Mouse (Mus musculus): ENCODE results near the gene Mfsd7a. TPM values are rescaled to one million over a fixed set of nuclear protein-coding genes. Genes with fewer than 3 reads are reported as not detected.

Mfsd7a gene
- polyA plus RNA-seq, 1 experiment from 2014 or later = 0.25 TPM

GRCm38 (mm10) chr5:108423427-108423826 is 25.3 kb downstream of the Mfsd7a start:
- ATAC-seq (ENCODE audit: low FRiP score, low read depth) = no peak
- Histone ChIP-seq H3K4me2 (replicated peaks) (no peak overlapping the region), H3K27me3 (no peaks in the 10 kb centered on the region), H3K4me3 (no peak overlapping the region), H3K36me3 (no peaks in the 10 kb centered on the region; the same call in 1 of the 2 replicates), H3K4me1 (no peaks in the 10 kb centered on the region), H3K9me3 (no peaks in the 10 kb centered on the region), H3K27ac (no peak overlapping the region), H3K9ac (no peak overlapping the region)
- 85% methylated on average over 2 of the region's 2 CpGs for WGBS

GRCm38 (mm10) chr5:108422741-108423140 is 25.9 kb downstream of the Mfsd7a start:
- Histone ChIP-seq H3K27ac (no peak overlapping the region), H3K27me3 (no peaks in the 10 kb centered on the region), H3K4me1 (no peaks in the 10 kb centered on the region), H3K9ac (no peak overlapping the region), H3K4me3 (no peak overlapping the region), H3K4me2 (replicated peaks) (no peak overlapping the region), H3K9me3 (no peaks in the 10 kb centered on the region), H3K36me3 (no peaks in the 10 kb centered on the region)
- no peak for ATAC-seq (ENCODE audit: low FRiP score, low read depth)
- WGBS = 70% methylated on average over 3 of the region's 3 CpGs

- 75% methylated on average over 2 of the region's 2 CpGs for WGBS
Measured at GRCm38 (mm10) chr5:108414711-108415110, 34.0 kb downstream of the Mfsd7a start.

GRCm38 (mm10) chr5:108406977-108407376 is 41.7 kb downstream of the Mfsd7a start:
- Histone ChIP-seq H3K9me3 (no peaks in the 10 kb centered on the region), H3K4me1 (no peaks in the 10 kb centered on the region), H3K27ac (no peak overlapping the region), H3K4me2 (replicated peaks) (no peak overlapping the region), H3K4me3 (no peak overlapping the region), H3K27me3 (no peaks in the 10 kb centered on the region), H3K9ac (no peak overlapping the region), H3K36me3 (no peaks in the 10 kb centered on the region)
- no peak for ATAC-seq (ENCODE audit: low FRiP score, low read depth)
- WGBS = 75% methylated on average over 2 of the region's 2 CpGs

More at GRCm38 (mm10) chr5:108414711-108415110, 34.0 kb downstream of the Mfsd7a start:
- Histone ChIP-seq H3K27ac (no peak overlapping the region), H3K27me3 (no peaks in the 10 kb centered on the region), H3K4me2 (replicated peaks) (no peak overlapping the region), H3K36me3 (no peaks in the 10 kb centered on the region), H3K4me3 (no peak overlapping the region), H3K9ac (no peak overlapping the region), H3K9me3 (no peaks in the 10 kb centered on the region), H3K4me1 (no peaks in the 10 kb centered on the region)
- no peak for ATAC-seq (ENCODE audit: low FRiP score, low read depth)

- Histone ChIP-seq H3K4me1 (no peaks in the 10 kb centered on the region), H3K9ac (no peak overlapping the region), H3K9me3 (no peaks in the 10 kb centered on the region), H3K27ac (no peak overlapping the region), H3K4me3 (no peak overlapping the region), H3K4me2 (replicated peaks) (no peak overlapping the region), H3K36me3 (no peaks in the 10 kb centered on the region), H3K27me3 (no peaks in the 10 kb centered on the region)
- no peak for ATAC-seq (ENCODE audit: low FRiP score, low read depth)
- 68% methylated on average over 1 of the region's 1 CpGs for WGBS
Measured at GRCm38 (mm10) chr5:108405460-108405859, 43.2 kb downstream of the Mfsd7a start.

GRCm38 (mm10) chr5:108403453-108403852 is 45.2 kb downstream of the Mfsd7a start:
- 77% methylated on average over 4 of the region's 4 CpGs for WGBS
- H3K4me2 ChIP-seq (replicated peaks) = no peak overlapping the region
- no peak overlapping the region for H3K9ac ChIP-seq
- H3K27me3 ChIP-seq = no peaks in the 10 kb centered on the region
- no peak overlapping the region for H3K27ac ChIP-seq
- no peaks in the 10 kb centered on the region for H3K4me1 ChIP-seq
- no peaks in the 10 kb centered on the region for H3K9me3 ChIP-seq
- H3K4me3 ChIP-seq = no peak overlapping the region
- ATAC-seq (ENCODE audit: low FRiP score, low read depth) = no peak
- no peaks in the 10 kb centered on the region for H3K36me3 ChIP-seq

Other genes starting within 250 kb of the Mfsd7a start
- 47.5 and 48.9 TPM in 2 replicates for gene Dr1, start 180.0 kb downstream of the Mfsd7a start, polyA plus RNA-seq (2015; fragmentation: Nextera tagmentation; extraction: Ambion mirVana)
- 4.6 and 5.1 TPM in 2 replicates for gene Pigg, start 136.3 kb downstream of the Mfsd7a start, polyA plus RNA-seq (2015; fragmentation: Nextera tagmentation; extraction: Ambion mirVana)
- gene Gm42517, start 81.0 kb downstream of the Mfsd7a start, polyA plus RNA-seq (2015; fragmentation: Nextera tagmentation; extraction: Ambion mirVana) = 0.08 TPM in 1 of 2 replicates, not detected in the other
- 0.20 and 0.64 TPM in 2 replicates for gene Pde6b, start 60.5 kb downstream of the Mfsd7a start, polyA plus RNA-seq (2015; fragmentation: Nextera tagmentation; extraction: Ambion mirVana)
- 399 and 403 TPM in 2 replicates for gene Atp5k, start 14.4 kb downstream of the Mfsd7a start, polyA plus RNA-seq (2015; fragmentation: Nextera tagmentation; extraction: Ambion mirVana)
- 23.3 and 26.4 TPM in 2 replicates for gene Pcgf3, start 12.3 kb upstream of the Mfsd7a start, polyA plus RNA-seq (2015; fragmentation: Nextera tagmentation; extraction: Ambion mirVana)
- 0.50 and 0.59 TPM in 2 replicates for gene Cplx1, start 101.1 kb upstream of the Mfsd7a start, polyA plus RNA-seq (2015; fragmentation: Nextera tagmentation; extraction: Ambion mirVana)
- gene Gak, start 180.9 kb upstream of the Mfsd7a start, polyA plus RNA-seq (2015; fragmentation: Nextera tagmentation; extraction: Ambion mirVana) = 44.4 and 50.6 TPM in 2 replicates
- gene Tmem175, start 180.9 kb upstream of the Mfsd7a start, polyA plus RNA-seq (2015; fragmentation: Nextera tagmentation; extraction: Ambion mirVana) = 26.9 and 28.3 TPM in 2 replicates
- 16.2 and 18.2 TPM in 2 replicates for gene Idua, start 211.4 kb upstream of the Mfsd7a start, polyA plus RNA-seq (2015; fragmentation: Nextera tagmentation; extraction: Ambion mirVana)
- gene Dgkq, start 220.8 kb upstream of the Mfsd7a start, polyA plus RNA-seq (2015; fragmentation: Nextera tagmentation; extraction: Ambion mirVana) = 15.9 and 16.8 TPM in 2 replicates
- gene Slc26a1, start 226.7 kb upstream of the Mfsd7a start, polyA plus RNA-seq (2015; fragmentation: Nextera tagmentation; extraction: Ambion mirVana) = 1.5 and 1.8 TPM in 2 replicates
- gene Fgfrl1, start 243.5 kb upstream of the Mfsd7a start, polyA plus RNA-seq (2015; fragmentation: Nextera tagmentation; extraction: Ambion mirVana) = 44.8 and 52.4 TPM in 2 replicates

Data from limb, embryonic 13.5 days (tissue).